Mouse (Mus musculus): ENCODE measurements around the gene Hnrnpa3.
"Not testable (repeated sequence)": the region's sequence is repeated elsewhere in the genome, so short reads cannot be mapped to it uniquely, and the experiment has no call there.

Hnrnpa3 gene

GRCm38 (mm10) chr2:75658727-75659628 is at the start of gene Hnrnpa3:
TSS of gene Hnrnpa3 (plus strand) at chr2:75659261.
- CTCF ChIA-PET = interaction anchor here (1.1 kb wide), 1 partner anchor 14 kb away, joined by 6 read pairs; no protein-coding TSS in a partner anchor

GRCm38 (mm10) chr2:75609971-75610370 is 49.1 kb upstream of the Hnrnpa3 start:
- CTCF ChIA-PET = interaction anchor here (1.0 kb wide), 1 partner anchor 22 kb away, joined by 5 read pairs; no protein-coding TSS in a partner anchor

- CTCF ChIA-PET = interaction anchor here (0.7 to 1.0 kb wide), 2 partner anchors 11 to 22 kb away, joined by 5 to 6 read pairs; no protein-coding TSS in a partner anchor
Measured at GRCm38 (mm10) chr2:75610602-75611001, 48.5 kb upstream of the Hnrnpa3 start.

- CTCF ChIA-PET = interaction anchor here (0.7 kb wide), 1 partner anchor 12 kb away, joined by 6 read pairs; no protein-coding TSS in a partner anchor
Measured at GRCm38 (mm10) chr2:75611041-75611805, 47.8 kb upstream of the Hnrnpa3 start.

- CTCF ChIA-PET = no interaction called here
Measured at GRCm38 (mm10) chr2:75612006-75612405, 47.1 kb upstream of the Hnrnpa3 start.

GRCm38 (mm10) chr2:75612981-75613567 is 46.0 kb upstream of the Hnrnpa3 start:
- CTCF ChIA-PET = no interaction called here

GRCm38 (mm10) chr2:75614577-75614976 is 44.5 kb upstream of the Hnrnpa3 start:
- CTCF ChIA-PET = no interaction called here

GRCm38 (mm10) chr2:75616911-75617310 is 42.1 kb upstream of the Hnrnpa3 start:
- CTCF ChIA-PET = no interaction called here

- CTCF ChIA-PET = no interaction called here
Measured at GRCm38 (mm10) chr2:75618712-75619111, 40.3 kb upstream of the Hnrnpa3 start.

GRCm38 (mm10) chr2:75621873-75622654 is 37.0 kb upstream of the Hnrnpa3 start:
- CTCF ChIA-PET = interaction anchor here (0.7 kb wide), 1 partner anchor 231 kb away, joined by 7 read pairs; no protein-coding TSS in a partner anchor

GRCm38 (mm10) chr2:75625086-75625485 is 34.0 kb upstream of the Hnrnpa3 start:
- CTCF ChIA-PET = no interaction called here

- CTCF ChIA-PET = no interaction called here
Measured at GRCm38 (mm10) chr2:75626597-75627440, 32.2 kb upstream of the Hnrnpa3 start.

- CTCF ChIA-PET = interaction anchor here (0.7 kb wide), 1 partner anchor 53 kb away, joined by 18 read pairs; no protein-coding TSS in a partner anchor
Measured at GRCm38 (mm10) chr2:75628487-75628886, 30.6 kb upstream of the Hnrnpa3 start.

GRCm38 (mm10) chr2:75631421-75631820 is 27.6 kb upstream of the Hnrnpa3 start:
- CTCF ChIA-PET = interaction anchor here (1.6 kb wide), 1 partner anchor 21 kb away, joined by 5 read pairs; no protein-coding TSS in a partner anchor

- CTCF ChIA-PET = interaction anchor here (1.6 kb wide), 1 partner anchor 22 kb away, joined by 5 read pairs; no protein-coding TSS in a partner anchor
Measured at GRCm38 (mm10) chr2:75632043-75632442, 27.0 kb upstream of the Hnrnpa3 start.

- CTCF ChIA-PET = interaction anchor here (1.6 kb wide), 1 partner anchor 23 kb away, joined by 5 read pairs; no protein-coding TSS in a partner anchor
Measured at GRCm38 (mm10) chr2:75632721-75633181, 26.3 kb upstream of the Hnrnpa3 start.

- CTCF ChIA-PET = interaction anchor here (0.6 to 1.6 kb wide), 2 partner anchors 23 to 131 kb away, joined by 5 to 11 read pairs; no protein-coding TSS in a partner anchor
Measured at GRCm38 (mm10) chr2:75633381-75633780, 25.7 kb upstream of the Hnrnpa3 start.

- CTCF ChIA-PET = interaction anchor here (0.6 kb wide), 1 partner anchor 131 kb away, joined by 11 read pairs; no protein-coding TSS in a partner anchor
Measured at GRCm38 (mm10) chr2:75633784-75634183, 25.3 kb upstream of the Hnrnpa3 start.

- CTCF ChIA-PET = not testable (repeated sequence)
Measured at GRCm38 (mm10) chr2:75634431-75634830, 24.6 kb upstream of the Hnrnpa3 start.
